Mouse (Mus musculus) gonadal fat pad, adult 2 months (tissue): ENCODE measurements at regions not wholly inside any gene's neighbourhood (a gene's known extent, or its start where the extent isn't known, plus 50 kb on each side); places are given as distances from the start of the nearest gene placed in this dataset.
A peak's percentile ranks its signal among the peaks of the same experiment; 100 is the strongest.

ENCODE experiments used
- DNase-seq: peaks from one replicate; pipeline ENCODE4 v3.0.0-alpha.2; 2012; ENCODE audit warnings: low read depth

DNA sequence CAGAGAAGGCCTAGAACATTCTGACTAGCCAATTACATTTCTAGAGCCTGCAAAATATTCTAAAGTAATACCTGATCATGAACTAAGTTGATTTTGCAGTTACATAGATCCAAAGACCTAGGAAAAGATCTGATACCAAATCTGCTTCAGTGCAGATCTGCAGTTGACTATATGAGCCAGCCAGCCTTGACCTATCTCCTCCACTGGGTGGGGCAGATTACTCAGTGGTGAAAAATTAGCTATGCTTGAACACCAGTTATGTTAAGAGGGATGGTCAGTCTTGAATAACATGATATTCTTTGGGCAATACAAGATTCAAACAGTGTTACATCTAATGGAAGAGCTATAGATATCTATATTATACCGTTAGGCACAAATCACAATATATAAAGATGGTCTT is 269.0 kb downstream of the Gm11361 start:
- no peak for DNase-seq

DNA sequence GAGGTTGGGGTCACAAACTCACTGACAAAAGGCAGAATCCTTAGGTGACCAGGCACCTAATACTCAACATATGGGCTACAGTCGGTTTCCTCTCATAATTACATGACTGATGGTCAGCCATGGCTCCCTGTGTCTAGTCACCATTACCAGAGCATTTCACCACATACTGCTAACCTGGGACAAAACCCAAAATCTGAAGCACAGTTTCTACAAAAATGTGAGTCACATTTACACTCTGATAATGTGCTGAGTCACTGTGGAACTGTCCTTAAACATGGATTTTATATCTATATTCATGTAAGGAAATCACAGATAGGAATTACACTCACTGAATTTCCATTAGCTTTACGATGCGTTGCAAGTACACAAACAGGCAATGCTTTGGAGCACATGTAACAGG is 267.1 kb downstream of the Gm11361 start:
- DNase-seq: no peak

DNA sequence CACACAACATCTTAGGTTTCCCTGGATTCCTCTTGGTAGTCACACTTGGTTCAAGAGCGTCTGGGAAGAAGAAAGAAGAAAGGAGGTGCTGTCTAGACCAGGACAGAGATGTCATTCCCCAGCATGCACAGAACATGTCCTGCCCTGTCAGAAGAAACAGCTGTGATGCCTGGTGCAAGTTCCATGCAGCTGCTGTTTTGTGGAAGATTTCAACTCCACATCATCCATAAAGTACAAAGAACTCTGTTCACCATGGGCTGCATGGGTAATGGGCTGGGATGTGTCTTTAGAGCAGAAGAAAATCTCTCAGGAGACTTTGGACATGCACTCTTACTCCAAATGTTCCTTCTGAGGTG is 262.8 kb downstream of the Gm11361 start:
- no peak for DNase-seq

DNA sequence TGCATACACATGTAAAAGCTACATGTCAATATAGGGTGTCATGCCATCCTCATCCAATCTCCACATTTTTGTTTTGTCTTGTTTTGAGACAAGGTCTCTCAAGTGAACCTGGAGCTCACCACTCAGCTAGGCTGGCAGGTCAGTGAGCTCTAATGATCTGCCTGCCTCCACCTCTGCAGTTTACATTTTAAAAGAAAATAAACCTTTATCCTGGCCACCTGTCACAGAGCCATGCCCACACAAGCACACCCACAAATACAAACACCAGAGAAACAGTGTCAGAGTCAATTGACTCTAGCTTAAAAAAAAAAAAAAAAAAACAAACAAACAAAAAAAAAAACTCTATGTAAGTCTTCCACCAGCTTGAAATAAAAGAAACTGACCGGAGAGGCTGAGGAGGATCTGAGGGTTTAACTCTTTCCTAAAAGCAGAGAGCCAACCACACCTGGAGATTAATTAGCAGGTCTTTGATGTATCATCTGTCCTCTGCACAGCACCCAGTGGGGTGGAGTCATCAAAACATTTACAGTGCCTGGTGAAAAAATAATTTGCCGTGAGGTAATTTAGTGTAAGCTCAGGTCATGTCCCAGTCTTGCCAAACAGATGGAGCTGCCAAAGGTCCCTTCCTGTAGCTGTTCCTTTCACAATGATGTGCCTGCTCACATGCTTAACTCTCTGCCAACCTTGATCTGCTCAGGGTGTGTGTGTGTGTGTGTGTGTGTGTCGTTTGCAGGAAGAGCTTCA is 262.2 kb downstream of the Gm11361 start:
- no peak for DNase-seq

DNA sequence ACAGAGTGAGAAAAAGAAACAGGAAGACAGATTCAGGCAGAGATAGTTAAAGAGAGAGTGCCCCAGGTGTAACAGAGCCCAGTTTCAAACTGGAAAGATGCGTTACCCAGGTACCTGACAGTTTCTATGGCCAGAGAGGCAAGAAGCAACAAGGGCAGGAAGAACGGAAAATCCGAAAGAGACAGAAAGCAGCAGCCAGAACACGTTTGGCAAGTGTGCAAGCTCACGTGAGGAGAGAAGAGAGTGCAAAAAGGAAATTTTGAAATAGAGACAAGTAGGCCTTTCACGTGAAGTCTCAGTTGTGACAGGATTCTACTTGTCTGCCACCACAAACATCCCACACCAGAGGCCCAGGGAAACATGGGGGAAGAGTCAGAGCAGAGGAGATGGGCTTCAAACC is 259.8 kb downstream of the Gm11361 start:
- DNase-seq: no peak

DNA sequence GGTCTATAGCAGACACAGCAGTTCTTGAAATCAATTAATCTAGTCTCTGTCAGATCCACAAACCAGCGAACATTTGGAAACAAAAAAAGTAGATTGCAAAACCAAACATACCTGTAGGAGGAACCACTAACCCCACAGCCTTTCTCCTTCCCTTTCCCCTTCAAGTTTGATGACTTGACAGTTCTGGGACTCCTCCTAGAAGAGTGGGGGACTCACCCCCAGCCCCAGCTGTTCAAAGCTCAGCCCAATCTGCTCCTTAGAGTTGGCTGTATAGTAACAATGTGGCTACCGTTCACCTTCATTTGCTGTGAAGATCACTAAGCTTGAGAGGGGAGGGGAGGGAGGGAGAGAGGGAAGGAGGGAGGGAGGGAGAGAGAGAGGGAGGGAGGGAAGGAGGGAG is 259.3 kb downstream of the Gm11361 start:
- no peak for DNase-seq

DNA sequence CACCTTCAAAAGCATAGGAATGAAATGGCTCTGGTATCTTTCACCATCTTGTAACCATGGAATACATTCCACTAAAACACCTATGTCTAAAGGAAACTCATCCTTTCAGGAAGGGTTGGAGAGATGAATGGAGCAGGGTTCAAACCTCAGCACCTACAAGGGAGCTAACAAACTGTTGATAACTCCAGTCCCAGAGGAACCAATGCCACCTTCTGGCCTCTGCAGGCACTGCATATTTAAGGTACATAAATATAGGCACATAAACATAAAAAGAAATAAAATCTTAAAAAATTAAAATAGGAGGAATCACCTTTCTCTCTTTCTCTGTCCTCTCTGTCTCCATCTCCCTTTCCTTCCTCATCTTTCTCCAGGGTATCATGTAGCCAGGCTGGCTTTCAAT is 256.9 kb downstream of the Gm11361 start:
- no peak for DNase-seq

DNA sequence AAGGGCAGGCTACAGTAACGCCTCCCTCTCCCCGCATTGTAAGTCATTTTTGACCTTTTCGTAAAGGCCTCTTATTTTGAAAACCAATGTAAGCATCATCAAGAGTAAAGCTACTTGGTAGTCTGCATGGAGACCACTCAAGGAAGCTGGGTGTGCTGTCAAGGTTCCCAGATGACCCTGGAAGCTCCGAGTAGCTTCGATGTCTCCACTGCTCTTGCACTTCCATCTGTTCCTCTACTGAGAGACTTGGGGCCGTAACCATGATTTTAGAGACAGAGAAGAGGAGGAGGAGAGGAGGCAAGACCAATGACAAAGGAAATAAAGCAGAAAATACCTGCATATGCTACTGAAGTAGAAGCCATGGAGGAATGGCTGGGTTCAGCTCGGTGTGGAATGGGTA is 256.0 kb downstream of the Gm11361 start:
- DNase-seq: no peak

DNA sequence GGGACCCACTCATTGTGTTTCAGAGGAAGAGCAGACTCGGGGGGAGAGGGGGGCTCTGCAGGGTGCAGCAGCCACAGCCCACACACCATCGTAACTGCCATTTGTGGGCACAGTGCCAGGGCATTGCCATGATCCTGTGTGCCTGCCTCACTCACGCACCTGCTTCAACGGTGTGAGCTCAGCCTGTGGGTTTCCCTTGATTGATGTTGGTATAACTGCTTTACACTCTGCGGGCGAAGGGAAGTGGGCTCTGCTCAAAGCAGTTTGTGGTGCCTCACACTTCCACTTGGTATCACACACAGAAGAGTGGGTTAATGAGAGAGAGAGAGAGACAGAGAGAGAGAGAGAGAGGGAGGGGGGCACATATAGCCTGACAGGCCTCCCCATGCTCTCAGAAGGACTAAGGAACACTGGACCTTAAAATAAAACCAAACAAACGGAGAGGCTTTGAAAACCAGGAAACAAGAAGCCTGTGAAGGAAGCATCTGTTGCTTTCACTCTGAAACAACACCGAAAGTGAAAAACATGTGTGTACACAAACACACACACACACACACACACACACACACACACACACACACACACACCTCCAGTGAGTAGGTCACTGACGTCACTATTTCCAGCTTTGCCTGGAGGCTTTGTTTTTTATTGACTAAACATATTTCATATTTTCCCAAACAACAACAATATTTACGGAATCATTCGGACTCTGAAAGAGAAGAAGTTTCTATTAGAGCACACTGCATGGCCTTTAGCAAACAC is 255.4 kb downstream of the Gm11361 start:
- DNase-seq: no peak

DNA sequence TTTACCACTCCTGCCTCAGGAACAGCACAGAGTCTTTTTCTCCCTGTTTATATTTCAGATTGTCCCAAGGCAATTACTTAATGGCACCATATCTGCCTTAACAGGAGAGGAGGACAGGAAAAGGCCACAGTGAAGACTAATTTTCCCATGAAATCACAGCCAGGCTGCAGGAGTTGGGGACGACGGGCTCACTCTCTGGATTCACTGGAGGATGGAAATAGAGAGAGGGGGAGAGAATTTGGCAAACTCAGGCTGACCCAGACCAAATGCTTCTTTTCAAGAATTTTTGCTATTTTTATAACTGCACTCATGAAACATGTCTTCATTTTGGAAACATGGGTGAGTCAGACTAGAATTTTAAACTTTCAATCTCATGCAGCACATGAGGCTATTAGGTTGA is 250.9 kb downstream of the Gm11361 start:
- no peak for DNase-seq

DNA sequence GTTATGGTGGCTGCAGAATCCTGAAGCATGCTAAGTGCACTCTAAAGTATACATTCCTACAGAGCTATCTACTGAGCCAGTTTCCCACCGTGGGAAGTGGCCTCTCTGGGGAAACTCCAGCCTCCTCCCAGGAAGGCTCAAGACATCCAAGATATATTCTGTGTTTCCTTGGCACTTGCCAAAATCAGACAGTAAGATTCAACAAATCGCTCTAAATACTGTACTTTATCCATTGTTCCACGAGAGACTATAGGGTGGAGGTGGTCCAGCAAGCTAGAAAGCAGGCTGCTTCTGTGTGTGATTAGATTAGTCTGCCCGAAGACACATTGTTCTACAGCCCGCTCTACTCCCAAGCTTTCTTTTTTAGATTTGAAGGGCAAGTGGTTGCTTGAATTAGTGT is 250.5 kb downstream of the Gm11361 start:
- DNase-seq: no peak

DNA sequence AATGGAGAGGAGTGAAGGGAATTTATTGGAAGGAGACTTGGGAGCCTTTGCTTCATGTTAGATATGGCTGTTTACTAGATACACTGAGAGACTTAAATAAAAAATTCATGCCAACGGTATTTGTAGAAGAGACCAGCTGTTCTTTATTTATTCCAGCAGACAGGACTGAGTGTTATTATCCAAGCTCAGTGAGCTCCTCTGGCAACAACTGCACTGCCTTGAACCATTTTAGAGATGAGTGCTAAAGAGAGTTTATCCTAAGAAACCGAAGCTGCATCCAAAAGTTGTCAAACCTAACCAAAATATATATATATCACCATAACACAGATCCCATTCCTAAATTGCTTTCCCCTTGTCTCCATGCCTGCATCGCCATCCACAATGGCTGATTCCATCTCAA is 247.0 kb downstream of the Gm11361 start:
- no peak for DNase-seq

DNA sequence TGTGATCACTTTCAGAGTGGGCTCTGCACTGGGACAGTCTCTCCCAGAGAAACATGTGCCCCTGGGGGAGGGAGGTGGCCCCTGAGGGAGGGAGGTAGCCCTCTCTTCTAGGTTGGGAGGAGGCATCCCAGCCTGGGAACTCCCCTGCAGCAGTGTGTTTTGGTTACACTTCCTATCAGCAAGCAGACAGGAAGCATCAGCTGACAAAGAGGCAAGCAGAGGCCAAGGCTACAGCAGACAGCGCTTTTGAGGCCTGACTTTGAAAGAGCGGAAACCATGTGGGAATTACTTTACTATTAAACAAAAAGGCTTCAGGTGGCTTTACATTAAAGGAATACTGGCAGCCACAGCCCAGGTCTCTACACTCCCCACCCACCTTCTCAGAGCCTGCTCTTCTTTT is 244.8 kb downstream of the Gm11361 start:
- no peak for DNase-seq

DNA sequence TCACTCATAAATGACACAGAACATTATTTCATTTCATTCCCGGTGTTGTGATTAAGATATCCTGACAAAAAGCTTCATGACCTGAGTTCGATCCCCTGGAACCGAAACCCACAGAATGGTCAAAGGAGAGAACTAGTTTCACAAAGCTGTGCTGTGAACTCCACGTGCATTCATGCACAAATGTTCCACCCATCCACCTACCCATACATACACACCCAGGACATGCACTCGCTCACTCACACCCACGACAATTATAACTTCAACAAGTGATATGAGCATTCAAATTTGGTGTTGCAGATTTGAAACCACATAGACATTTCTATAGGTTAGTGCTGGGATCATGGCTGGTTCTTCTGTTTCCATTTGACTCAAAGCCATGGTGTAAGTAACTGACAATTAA is 243.4 kb downstream of the Gm11361 start:
- no peak for DNase-seq

DNA sequence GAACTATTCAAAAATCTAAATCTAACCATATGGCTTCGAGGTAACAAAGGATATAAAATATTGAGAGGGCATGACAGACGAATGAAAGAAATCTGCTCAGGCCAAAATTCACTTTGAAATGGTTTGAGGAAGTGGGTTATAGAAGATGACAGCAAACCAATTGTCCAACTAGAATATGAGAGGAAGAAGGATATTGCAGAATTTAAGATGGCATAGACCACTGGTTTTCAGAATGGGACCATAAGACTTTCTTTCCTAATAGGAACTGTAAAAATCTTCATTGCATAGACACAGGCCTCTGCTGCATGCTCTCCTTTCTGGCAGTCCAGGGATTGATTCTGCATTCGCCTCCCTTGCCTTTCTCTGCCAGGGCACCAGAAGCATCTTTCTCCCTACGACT is 240.2 kb downstream of the Gm11361 start:
- DNase-seq: no peak

DNA sequence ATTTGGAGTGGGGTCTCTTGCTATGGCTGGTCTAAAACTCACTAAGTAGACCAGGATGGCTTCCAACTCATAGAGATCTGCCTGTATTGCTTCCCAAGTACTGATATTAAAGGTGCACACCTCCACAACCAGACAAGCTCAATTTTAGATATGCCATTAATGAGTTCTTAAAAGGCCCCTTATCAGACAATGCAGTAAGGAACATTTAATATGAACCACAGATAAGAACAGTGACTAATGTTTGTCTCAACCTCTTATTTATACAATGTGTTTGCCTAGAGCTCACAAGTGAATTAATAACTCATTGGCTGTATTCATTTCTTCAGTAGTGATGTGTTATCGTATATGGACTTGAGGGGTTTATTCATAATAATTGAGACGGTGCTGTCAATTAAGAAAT is 234.7 kb downstream of the Gm11361 start:
- no peak for DNase-seq

DNA sequence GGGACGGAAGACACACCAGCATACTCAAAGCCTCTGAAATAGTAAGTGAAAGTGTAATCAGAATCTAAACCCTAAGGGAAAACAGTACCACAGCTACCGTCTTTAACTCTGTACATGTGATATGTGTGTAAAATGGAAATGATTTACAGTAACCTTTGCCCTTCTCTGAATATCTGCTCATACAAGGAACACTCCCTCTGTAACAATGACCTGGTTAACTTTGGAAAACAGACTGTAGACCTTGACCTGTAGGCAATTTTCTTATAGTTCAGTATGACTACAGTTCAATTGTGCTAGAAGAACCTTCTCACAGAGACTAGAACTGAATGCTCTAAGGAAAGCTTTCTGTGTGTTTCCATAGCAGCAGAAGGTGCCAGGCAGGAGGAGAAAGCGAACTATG is 226.4 kb downstream of the Gm11361 start:
- no peak for DNase-seq

DNA sequence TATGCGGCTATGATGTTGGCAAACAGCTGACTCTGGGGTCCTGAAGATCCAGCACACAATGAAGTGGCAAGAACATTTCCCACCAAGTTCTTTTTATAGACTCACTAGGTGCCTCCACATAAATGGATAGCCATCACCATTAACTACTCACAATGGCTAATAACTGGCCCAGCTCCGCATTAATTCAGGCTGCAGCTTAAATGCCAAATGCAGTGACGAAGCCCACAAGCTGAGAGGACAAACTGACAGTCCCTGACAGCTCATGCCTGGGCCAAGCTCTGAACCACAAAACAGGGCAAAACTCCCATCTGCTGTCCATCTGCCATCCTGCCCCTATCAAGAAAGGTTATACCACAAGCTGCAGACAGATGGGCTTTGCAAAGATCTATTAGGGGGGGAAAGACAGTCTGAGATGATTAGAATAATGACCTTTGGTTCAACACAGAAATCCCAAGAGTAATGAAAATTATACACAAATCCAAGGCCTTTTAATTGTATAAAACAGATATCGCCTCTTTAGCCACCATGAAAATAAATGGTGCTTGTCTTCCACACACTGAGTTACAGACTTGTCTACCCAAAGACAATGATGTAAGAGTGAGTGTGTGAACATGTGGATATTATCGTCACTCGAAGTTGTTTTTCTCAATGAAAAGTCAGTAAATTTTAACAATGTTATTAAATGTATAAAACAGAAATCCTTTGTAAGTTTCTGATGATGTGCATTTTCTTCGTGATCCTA is 224.1 kb downstream of the Gm11361 start:
- DNase-seq: no peak

DNA sequence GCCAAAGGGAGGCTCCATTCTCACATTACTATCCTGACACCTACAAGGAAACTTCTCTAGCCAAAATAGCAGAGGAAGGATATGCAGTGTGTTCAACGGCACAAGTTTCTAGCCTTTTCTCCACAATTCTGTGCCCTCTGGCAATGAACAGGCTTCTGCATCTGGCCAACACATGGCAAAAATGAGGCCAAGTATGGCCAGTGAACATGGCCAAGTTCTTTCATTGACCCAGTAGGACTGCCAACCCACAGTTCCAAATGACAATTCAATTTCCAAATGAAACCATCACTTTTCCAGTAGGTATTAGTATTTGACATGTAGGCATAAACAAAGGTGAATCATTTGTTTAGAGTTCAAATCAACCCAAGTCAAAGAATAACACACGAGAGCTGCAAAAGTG is 208.8 kb downstream of the Gm11361 start:
- DNase-seq: no peak

DNA sequence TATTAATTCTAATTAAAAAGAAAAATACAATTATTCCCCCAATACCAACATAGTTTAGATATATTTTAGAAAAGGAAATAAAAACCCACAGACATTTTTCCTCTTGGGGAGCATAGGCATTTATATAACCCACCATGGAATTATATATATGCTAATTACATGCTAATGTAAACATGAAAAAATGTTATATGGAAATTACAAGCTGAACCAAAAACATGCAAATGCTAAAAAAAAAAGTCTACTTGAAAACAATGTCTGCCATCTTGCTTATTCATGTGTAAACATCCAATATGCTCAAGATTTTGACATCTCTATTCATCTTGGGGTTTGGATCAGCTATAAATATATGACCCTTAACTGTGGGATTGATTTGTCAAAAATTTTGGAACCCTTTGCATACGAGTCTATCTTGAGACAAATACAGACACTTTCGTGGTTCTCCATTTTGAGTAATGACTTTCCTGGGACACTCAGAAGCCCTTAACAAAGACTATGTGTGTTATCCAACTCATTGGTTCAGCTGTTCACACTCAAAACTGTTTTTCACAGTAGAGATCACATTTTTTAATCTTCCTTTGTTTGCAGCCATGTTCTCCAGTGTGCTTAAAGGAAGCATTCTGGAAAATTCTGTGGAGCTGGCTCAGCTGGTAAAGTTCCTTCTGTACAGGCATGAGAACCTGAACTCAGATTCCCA is 208.0 kb downstream of the Gm11361 start:
- no peak for DNase-seq

DNA sequence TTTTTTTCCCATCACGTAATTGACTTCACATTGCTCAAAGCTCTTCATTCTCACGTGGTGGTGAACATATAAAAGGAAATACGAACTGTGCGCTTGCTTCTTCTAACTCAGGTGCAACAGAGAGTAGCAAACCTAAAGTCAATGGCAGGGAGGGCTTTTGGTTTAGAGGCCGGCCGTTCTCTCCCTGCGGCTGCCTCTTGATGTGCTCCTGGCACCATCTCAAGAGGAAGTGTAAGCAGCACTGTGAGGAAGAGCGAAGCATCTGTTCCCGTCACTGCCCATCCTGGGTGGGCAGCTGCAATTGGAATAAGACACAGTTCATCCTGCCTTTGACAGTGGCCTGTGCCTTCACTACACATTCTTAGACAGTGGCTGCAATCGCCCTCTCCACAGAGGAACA is 204.0 kb downstream of the Gm11361 start:
- no peak for DNase-seq

DNA sequence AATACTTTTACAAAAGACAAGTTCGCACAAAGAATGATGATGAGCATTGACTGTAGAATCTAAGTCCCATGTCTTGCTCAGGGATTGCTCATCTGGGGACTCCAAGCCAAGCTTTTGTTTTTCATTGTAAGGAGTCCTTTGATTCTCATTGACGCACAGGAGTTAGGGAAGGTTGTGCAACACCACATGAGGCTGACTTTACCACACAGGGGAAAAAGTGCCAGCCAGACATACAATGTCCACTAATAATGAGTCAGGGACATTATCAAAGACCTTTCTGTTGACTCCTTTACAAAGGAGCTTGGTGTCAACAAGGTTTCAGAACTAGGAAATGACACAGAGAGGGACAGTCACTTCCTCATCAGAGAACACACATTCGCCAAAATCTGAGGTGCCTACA is 200.1 kb downstream of the Gm11361 start:
- DNase-seq: peak; percentile 30
